Mouse (Mus musculus) heart, adult 8-10 months (tissue): ENCODE measurements around the gene Ndst2. TPM values are rescaled to one million over a fixed set of nuclear protein-coding genes. Genes with fewer than 3 reads are reported as not detected.

ENCODE experiments used
- DNase-seq: peaks from one replicate; pipeline ENCODE4 v3.0.0; 2022; ENCODE audit warnings: low spot score
- microRNA-seq: library from miRNA; unstranded; fragments of <30 nt; microRNA quantifications from one replicate; pipeline ENCODE4 v1.2.0, GENCODE M21; 2022
- total RNA-seq, 4 experiments: library from RNA; stranded (reverse); gene quantifications; 2 replicates each; pipeline ENCODE4 v1.2.4; 2022

Gene Ndst2
- total RNA-seq, 4 experiments from 2014 or later = 7.1 to 10.6 (median 9.9) TPM

DNA sequence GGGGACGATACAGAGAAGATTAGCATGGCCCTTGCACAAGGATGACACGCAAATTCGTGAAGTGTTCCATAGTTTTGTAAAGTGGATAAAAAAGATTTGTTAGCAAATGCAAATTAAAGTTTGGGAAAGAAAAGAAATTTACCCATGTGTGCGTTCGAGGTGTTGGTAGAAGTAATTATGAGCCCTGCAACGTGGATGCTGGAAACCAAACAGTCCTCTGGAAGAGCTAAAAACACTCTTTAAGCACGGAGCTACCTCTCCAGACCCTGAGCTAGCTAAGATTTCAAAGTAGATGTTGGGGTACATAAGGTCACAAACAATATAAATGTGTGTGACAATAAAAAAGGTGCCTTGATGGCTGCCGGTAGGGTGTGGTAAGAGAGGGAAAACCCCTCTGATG lies 32.8 kb downstream of the Ndst2 start:
- DNase-seq = no peak

- no peak for DNase-seq
Measured at GRCm38 (mm10) chr14:20700362-20700761, 34.0 kb downstream of the Ndst2 start.

DNA sequence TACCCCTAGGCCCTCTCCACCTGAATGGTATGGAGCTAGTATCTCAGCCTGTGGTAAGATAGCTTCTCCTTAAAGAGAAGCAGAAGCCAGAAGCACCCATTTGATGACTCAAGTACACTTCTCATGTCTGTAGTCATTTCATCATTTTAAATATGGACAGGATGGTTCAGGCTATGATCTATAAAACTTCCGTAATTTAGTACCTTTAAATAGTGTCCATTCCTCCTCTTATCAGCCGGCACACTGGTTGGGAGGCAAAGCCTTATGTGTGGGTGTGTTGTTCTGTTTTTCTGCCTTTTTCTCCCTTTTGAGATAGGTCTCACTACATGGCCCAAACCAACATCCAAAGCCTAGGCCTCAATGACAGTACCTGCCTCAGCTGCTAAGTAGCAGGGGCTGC lies 35.8 kb downstream of the Ndst2 start:
- DNase-seq = no peak

GRCm38 (mm10) chr14:20696986-20697385 lies 37.4 kb downstream of the Ndst2 start:
- peak; percentile 42 for DNase-seq

DNA sequence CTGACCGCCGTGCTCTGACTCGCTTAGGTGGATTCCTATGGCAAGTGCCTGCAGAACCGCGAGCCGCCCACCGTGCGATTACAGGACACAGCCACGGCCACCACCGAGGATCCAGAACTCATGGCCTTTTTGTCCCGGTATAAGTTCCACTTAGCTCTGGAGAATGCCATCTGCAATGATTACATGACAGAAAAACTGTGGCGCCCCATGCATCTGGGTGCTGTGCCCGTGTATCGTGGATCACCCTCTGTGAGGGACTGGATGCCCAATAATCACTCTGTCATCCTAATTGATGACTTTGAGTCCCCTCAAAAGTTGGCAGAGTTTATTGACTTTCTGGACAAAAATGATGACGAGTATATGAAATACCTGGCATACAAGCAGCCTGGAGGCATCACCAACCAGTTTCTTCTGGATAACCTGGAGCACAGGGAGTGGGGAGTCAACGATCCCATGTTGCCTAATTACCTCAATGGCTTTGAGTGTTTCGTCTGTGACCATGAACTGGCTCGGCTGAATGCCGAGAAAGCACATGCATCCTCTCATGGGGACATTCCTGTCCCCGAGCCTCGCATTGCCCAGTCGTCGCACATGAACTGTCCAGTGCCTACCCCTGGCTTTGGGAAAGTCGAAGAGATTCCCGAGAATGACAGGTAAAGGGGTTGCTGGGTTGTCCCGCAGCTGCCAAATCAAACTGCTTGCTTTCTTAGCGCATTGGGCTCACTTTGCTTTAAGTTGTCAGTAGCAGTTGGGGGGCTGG lies 38.4 kb downstream of the Ndst2 start:
- DNase-seq = no peak

DNA sequence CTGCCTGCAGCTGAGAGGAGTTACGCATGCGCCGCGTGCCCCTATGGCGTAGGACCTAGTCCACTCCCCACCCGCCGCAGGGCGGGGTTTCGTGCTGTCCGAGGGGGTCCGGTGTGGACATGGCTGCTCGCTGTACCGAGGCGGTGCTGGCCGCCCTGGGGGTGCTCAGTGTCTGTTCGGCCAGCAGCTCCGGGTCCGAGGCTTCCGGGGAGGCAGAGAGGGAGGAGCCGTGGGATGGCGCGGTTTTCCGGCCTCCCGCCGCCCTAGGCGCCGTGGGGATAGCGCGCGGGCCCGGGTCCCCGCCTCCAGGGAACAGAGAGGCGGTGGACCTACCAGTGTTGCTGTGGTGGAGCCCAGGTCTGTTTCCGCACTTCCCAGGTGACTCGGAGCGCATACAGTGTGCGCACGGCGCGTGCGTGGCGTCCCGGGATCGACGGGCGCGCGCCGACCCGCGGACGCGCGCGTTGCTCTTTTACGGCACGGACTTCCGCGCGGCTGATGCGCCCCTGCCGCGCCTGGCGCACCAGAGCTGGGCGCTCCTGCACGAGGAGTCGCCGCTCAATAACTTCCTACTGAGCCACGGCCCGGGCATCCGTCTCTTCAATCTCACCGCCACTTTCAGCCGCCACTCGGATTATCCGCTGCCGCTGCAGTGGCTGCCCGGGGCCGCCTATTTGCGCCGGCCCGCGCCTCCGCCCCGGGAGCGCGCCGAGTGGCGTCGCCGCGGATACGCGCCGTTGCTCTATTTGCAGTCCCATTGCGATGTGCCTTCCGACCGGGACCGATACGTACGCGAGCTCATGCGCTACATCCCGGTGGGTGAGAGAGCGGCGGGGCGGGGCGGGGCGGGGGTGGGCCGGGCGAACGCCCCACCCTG lies 39.2 kb downstream of the Ndst2 start, which contains the start of gene Fut11:
Gene Fut11, plus strand, starts transcription at position 85 of the 877 bp plus-strand sequence.
- peak; percentile 87 for DNase-seq

DNA sequence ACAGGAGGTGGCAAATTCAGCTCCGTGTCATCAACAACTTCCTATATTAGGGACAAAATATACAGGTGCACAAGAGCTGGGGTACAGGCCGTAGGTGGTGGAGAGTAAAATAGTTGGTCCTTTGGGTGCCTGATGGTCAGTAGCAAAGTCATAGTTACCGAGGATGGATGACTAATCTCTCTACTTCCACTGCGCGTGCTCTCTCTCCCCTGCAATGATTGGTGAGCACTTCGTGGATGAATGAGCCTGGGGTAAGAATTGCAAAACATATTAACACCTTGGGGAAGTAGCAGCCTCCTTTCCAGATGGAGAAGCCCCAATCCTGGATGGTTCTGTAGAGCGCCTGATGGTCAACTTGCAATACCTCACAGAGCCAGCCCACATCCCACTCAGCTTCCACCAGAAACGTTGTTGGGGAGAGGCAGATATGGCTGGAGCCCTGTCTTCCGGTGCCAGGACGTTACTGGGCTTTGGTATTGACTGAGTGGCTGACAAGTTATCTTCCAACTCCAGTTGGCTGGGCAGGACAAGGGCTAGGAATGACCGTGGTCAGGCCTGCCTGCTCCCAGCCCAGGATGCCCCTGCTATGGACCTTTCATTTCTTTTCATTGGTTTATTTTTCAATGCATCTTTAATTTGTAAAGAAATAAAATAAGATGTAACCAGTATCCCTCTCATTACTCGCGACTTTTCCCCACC lies 40.0 kb downstream of the Ndst2 start:
- no peak for DNase-seq

DNA sequence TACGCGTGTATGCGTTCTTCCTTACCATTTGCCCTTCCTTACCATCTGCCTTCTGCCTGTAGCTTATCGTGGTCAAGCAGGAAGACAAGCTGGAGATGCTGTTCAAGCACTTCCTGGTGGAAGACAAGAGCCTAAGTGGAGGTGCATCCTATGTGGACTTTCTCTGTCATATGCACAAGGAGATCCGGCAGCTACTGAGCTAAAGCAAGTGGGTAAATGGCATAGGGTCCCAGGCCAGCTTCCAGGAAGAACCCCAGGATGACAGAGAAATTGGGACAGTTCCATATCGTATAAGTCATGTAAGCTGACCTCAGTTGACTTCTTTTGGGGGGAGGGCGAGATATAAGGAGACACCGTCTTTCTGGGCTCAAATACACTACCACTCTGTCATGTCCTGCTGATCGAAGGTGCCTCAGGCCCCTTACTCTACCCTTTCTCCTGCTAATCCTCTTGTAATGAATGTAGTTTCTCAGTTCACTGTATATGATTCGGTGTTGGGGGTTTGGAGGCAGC lies 40.7 kb downstream of the Ndst2 start:
- DNase-seq = no peak

DNA sequence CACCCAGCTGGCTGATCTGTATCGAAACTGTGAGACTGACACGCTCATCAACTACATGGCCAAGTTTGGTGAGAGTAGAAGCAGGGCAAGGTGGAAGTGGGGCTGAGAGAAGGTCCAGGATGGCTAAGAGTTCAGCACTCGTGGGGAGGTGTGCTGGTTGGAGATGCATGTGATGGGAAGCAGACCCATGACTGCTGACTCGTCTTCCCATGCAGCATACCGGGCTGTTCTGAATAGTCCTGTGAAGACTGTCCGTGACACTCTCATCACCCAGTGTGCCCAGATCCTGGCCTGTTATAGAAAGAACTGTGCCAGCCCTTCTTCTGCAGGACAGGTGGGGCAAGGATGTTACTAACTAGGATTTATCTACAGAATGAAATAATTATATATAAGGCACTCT lies 42.6 kb downstream of the Ndst2 start:
- DNase-seq = no peak

DNA sequence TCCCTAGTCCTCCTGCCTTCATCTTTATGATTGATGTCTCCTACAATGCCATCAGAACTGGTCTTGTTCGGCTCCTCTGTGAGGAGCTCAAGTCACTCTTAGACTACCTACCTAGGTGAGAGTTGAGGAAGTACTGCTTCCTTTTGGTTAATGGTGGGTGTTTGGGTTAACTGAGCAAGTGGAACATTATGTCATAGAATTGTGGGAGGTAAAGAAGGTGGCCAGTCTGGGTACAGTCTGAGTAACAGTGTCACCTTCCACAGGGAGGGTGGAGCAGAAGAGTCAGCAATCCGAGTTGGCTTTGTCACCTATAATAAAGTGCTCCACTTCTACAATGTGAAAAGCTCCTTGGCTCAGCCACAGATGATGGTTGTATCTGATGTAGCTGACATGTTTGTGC lies 45.4 kb downstream of the Ndst2 start:
- DNase-seq = no peak

GRCm38 (mm10) chr14:20686576-20686975 lies 47.8 kb downstream of the Ndst2 start:
- no peak for DNase-seq

- no peak for DNase-seq
Measured at GRCm38 (mm10) chr14:20682498-20682897, 51.9 kb downstream of the Ndst2 start.

- no peak for DNase-seq
Measured at GRCm38 (mm10) chr14:20681742-20682141, 52.6 kb downstream of the Ndst2 start.

DNA sequence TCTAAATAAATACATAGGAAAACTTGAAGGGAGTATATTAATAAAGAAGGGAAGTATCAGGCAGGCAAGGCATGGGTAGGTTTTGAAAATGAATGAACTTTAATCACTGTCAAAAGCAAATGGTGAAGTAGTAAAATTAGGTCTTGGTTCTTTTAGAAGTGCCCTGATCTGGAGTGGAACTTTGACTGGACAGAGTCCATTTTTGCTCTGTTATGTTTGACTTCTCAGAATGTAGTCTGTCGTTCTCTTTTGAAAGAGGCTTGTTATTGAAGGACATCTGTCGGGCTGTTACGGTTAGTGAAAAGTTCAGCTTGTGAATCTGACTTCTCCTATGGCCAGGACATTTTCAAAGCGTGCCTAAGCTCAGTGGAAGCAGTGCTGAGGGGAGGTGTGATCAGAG lies 56.5 kb downstream of the Ndst2 start:
- DNase-seq = no peak

GRCm38 (mm10) chr14:20674064-20674833 lies 60.1 kb downstream of the Ndst2 start, which contains the start of gene Sec24c:
TSS of gene Sec24c (plus strand) at chr14:20674308.
- DNase-seq = peak; percentile 98

DNA sequence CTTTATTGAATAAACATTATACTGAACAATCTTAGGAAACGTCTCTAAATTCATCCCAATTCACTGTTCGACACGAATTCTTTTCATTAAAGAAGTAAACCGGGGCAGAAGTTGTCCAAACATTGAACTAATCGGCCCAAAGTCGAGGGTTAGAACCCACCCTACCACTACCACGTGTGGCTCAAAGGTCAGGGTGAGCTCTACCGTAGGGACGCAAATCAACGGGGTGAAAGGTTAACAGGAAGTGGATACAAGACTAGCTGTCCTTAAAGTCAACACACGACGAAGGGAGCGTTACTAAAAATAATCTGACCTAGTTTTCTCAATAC lies 60.7 kb downstream of the Ndst2 start:
- DNase-seq = no peak

Small RNA genes within 50 kb of the gene (microRNA-seq; reads per million reads assigned to microRNA genes)
- gene Mir6946 = 0.84 reads per million

Other genes starting within 250 kb of the Ndst2 start
- gene Mss51, start 237.7 kb downstream of the Ndst2 start, total RNA-seq = under 1 TPM; 0.31 to 0.65 (median 0.38) TPM
- 10 to 100 TPM; 64.5 to 69.8 (median 69.3) TPM for gene Ppp3cb, start 188.0 kb downstream of the Ndst2 start, total RNA-seq
- gene Usp54, start 93.5 kb downstream of the Ndst2 start, total RNA-seq = 10 to 100 TPM; 11.3 to 26.0 (median 18.6) TPM
- 1 to 10 TPM; 1.1 to 1.6 (median 1.4) TPM for gene Myoz1, start 78.0 kb downstream of the Ndst2 start, total RNA-seq
- 100 to 1,000 TPM; 120 to 148 (median 126) TPM for gene Synpo2l, start 66.2 kb downstream of the Ndst2 start, total RNA-seq
- gene Sec24c, start 60.3 kb downstream of the Ndst2 start, total RNA-seq = 100 to 1,000 TPM in 3 of 4 experiments, 10 to 100 TPM in 1; 97.9 to 110 (median 103) TPM
- 1 to 10 TPM; 4.2 to 4.9 (median 4.6) TPM for gene Fut11, start 39.6 kb downstream of the Ndst2 start, total RNA-seq
- gene Chchd1, start 31.6 kb downstream of the Ndst2 start, total RNA-seq = 100 to 1,000 TPM; 110 to 126 (median 118) TPM
- gene Zswim8, start 27.0 kb downstream of the Ndst2 start, total RNA-seq = 10 to 100 TPM; 38.7 to 47.0 (median 43.1) TPM
- 10 to 100 TPM; 47.2 to 73.5 (median 58.4) TPM for gene Camk2g, start 59.5 kb upstream of the Ndst2 start, total RNA-seq
- gene Plau, start 102.1 kb upstream of the Ndst2 start, total RNA-seq = 1 to 10 TPM; 4.9 to 7.7 (median 5.6) TPM
- 100 to 1,000 TPM in 3 of 4 experiments, 10 to 100 TPM in 1; 91.8 to 108 (median 105) TPM for gene Vcl, start 194.8 kb upstream of the Ndst2 start, total RNA-seq